Mouse (Mus musculus) cortical plate, adult 2 months (tissue): ENCODE data around the gene Il1rapl1.

Experiments used
- CTCF ChIP-seq: fragments of 200-500 bp; IDR thresholded peaks from 2 replicates; pipeline ENCODE4 v1.5.1; 2011; ENCODE audit warnings: mild to moderate bottlenecking, control low read depth, low read length; ENCODE audit not compliant: insufficient read depth; ENCODE audit errors: extremely low read depth
- POLR2A ChIP-seq: fragments of 200-500 bp; IDR thresholded peaks from 2 replicates; pipeline ENCODE4 v1.6.1; 2011; ENCODE audit warnings: mild to moderate bottlenecking, low read length, control low read depth; ENCODE audit not compliant: insufficient read depth; ENCODE audit errors: extremely low read depth

DNA sequence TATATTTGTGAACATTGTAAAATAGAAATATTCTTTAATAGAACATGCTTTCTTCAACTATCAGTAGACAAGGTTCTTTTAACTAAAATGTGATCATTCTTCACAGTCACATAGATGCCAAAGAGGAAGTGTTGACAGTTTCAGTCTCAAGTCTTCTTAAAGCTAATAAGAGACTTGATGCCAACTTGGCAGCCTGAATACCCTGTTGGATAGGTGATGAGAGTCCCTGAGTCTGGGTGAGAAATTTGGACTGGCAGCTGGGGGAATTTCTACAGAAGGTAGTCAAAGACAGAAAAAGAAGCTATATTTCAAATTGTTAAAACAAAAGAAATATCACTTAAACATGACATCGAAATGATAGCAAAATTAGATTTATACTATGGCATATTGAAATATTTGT, 451.6 kb downstream of the Il1rapl1 start:
- TF ChIP-seq POLR2A (no peak), CTCF (no peak)
